Mouse (Mus musculus) left cerebral cortex, adult 2 months (tissue): Measurements from ENCODE around the gene Slc26a8. TPM values are rescaled to one million over a fixed set of nuclear protein-coding genes. Genes with fewer than 3 reads are reported as not detected.
"Not testable (repeated sequence)": the region's sequence is repeated elsewhere in the genome, so short reads cannot be mapped to it uniquely, and the experiment has no call there.

Experiments
- DNase-seq, 2 experiments: peaks; one replicate each; pipeline ENCODE4 v3.0.0; 2021 to 2022; ENCODE audit warnings: low spot score in 2 of 2, mixed read lengths in 1 of 2; ENCODE audit errors: extremely low spot score in 1 of 2
- H3K27ac ChIP-seq: fragments of 200-600 bp; 2 replicates; pipeline ENCODE4 v1.8.1; 2022
- H3K4me3 ChIP-seq: fragments of 200-600 bp; 2 replicates; pipeline ENCODE4 v1.8.1; 2022
- CTCF ChIP-seq: fragments of 200-600 bp; IDR thresholded peaks from 2 replicates; pipeline ENCODE4 v1.8.1; 2022; ENCODE audit warnings: antibody characterized with exemption, mild to moderate bottlenecking, moderate library complexity
- intact Hi-C: fragments of 180-260 bp; cut with DNase I; formaldehyde crosslinking; loops from one replicate; pipeline ENCODE4 v1.15.1; 2025
- long read RNA-seq, 2 experiments: library from polyadenylated mRNA; stranded (forward); transcript quantifications; one replicate each; pipeline ENCODE4 v2.0.0; 2021; ENCODE audit warnings: borderline mapping rate in 2 of 2
- total RNA-seq, 2 experiments: library from RNA; stranded (reverse); gene quantifications; 2 replicates each; pipeline ENCODE4 v1.2.3; 2021

Slc26a8 gene
- 1 to 10 TPM; 7.4 to 7.7 TPM for total RNA-seq
- long read RNA-seq, experiment 1, partial matches to known transcripts = 0 of 4 reads
- long read RNA-seq, experiment 1, other reads (novel, unspliced or antisense) = 4 of 4 reads
- long read RNA-seq, experiment 2, partial matches to known transcripts = 0 of 4 reads
- long read RNA-seq, experiment 2, other reads (novel, unspliced or antisense) = 3 of 4 reads

GRCm38 (mm10) chr17:28689586-28690283, at the start of gene Slc26a8:
Gene Slc26a8 (minus strand): TSS chr17:28690233.
- peak; percentile 40 to 68 for DNase-seq

GRCm38 (mm10) chr17:28739244-28739643, 49.2 kb upstream of the Slc26a8 start:
- no peak for DNase-seq
- H3K27ac ChIP-seq = no peak overlapping the region
- intact Hi-C loops = loop anchor here (5.0 kb wide), 1 partner anchor 47 kb away; the partner anchor contains the start of genes Mapk14 and Slc26a8
- no peak for TF ChIP-seq CTCF
- H3K4me3 ChIP-seq = no peak overlapping the region

More at GRCm38 (mm10) chr17:28689586-28690283, at the start of gene Slc26a8:
- peak within 1 kb of the TSS; percentile 95 for H3K27ac ChIP-seq
- no peak for TF ChIP-seq CTCF
- peak within 1 kb of the TSS; percentile 80 for H3K4me3 ChIP-seq
- intact Hi-C loops = loop anchor here (2.0 to 5.0 kb wide), 5 partner anchors 48 to 185 kb away; partner anchors contain the start of genes Brpf3 and Srpk1

DNA sequence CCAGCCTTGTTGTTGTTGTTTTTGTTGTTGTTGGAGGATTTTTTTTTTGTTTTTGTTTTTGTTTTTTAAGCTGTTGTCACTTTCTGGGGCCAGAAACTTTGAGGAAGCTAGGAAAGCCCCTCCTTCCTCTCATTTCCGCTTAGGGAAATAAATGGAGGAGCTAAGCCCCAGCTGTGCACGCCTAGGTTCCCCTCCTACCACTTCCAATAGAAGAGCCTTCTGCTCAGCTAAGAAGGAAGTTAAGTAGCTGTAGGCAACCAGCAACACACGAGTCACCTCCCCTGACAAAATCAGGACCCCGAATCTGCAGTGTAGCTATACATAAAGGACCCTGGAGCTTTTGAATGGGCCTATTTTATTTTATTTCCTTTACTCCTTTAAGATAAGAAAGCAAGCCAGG, 47.9 kb upstream of the Slc26a8 start:
- H3K27ac ChIP-seq = no peak overlapping the region
- no peak for DNase-seq
- no peak for TF ChIP-seq CTCF
- no peak overlapping the region for H3K4me3 ChIP-seq
- intact Hi-C loops = loop anchor here (5.0 kb wide), 1 partner anchor 46 kb away; the partner anchor contains the start of genes Mapk14 and Slc26a8

DNA sequence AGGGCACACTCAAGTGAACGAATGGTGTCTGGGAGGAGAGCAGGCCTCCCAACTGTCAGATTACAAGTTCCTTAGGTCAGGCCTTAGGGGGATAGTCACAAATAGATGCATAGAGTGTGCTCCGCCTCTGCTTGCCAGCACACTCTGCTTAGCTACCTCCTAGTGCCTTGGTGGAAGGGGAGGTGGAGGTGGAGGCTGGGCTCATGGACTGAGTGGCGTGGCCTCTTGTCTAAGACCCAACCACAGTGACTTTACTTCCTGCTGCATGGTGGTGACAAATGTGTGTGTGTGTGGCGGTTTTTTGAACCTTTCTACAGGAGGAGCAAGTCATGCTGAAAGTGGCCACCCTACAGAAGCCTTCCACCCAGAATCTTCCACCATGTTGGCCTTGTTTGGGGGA, 46.5 kb upstream of the Slc26a8 start:
- DNase-seq = no peak
- TF ChIP-seq CTCF = no peak
- Histone ChIP-seq H3K27ac (peak overlapping the region; percentile 83), H3K4me3 (no peak overlapping the region)
- intact Hi-C loops = loop anchor here (5.0 kb wide), 1 partner anchor 44 kb away; the partner anchor contains the start of genes Mapk14 and Slc26a8

DNA sequence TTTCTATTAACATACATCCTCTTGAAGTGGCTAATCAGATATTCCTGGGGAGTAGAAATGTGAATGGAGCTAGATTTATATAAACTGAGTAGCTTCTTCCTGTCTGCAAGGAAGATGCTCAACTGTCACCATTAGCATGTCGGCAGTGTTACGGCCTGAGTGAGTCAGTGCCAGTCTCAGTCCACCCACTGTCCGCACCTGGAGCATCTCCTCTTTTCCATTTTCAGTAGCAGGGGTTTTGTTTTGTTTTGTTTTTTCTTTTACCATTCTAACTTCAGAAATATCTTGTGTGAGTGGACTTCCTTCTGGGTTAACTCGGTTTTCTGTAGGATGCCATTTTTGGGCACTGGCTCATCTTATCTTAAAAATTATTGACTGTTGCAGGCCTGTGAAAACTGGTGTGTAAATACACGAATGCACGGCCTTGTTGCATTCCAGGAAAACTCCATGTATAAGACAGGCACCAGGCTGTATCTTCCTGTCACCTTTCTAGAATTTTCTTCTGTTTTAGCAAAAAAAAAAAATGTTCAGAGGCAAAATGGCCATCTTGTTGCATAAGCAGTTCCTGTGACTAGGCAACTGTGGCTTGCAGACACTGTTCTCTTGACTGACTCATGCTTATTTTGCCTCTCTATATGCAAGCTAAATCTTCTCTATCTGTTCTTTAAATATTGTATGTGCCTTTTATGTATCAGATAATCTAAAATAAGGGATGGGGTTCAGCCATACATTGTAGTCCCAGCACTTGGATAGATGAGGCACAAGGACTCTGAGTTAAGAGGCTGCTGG, 45.5 kb upstream of the Slc26a8 start:
- Histone ChIP-seq H3K27ac (peak overlapping the region; percentile 83), H3K4me3 (no peak overlapping the region)
- intact Hi-C loops = loop anchor here (5.0 kb wide), 1 partner anchor 43 kb away; the partner anchor contains the start of genes Mapk14 and Slc26a8
- DNase-seq = no peak
- TF ChIP-seq CTCF = no peak

DNA sequence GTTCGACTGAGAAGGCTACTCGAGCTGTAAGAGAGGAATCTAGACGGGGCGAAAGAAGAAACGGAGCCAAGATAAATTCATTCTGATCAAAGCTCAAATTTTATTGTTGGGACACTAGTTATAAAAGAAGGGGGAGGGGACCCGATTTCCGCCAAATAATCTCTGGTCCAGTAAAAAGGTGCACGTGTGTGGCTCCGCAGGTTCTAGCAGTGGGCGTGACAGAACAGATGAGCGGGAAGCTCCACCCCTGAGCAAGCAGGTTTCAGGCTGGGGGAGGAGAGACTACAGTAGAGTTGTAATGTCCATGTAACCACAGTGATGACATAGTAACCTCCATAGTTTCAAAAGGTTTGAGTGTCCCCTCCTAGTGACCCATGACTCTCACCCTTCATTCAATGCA, 37.5 kb upstream of the Slc26a8 start:
- intact Hi-C loops, H3K4me3 ChIP-seq: not testable (repeated sequence)

GRCm38 (mm10) chr17:28725783-28726182, 35.8 kb upstream of the Slc26a8 start, which contains the start of gene AC170998.1:
Gene AC170998.1 (plus strand): TSS chr17:28726083.
- Histone ChIP-seq H3K27ac (no peak within 1 kb of the TSS), H3K4me3 (no peak within 1 kb of the TSS)
- no peak for DNase-seq
- TF ChIP-seq CTCF = no peak
- intact Hi-C loops = no loop called here

More for the DNA sequence above, 37.5 kb upstream of the Slc26a8 start:
- H3K27ac ChIP-seq, DNase-seq: not testable (repeated sequence)

GRCm38 (mm10) chr17:28717535-28717934, 27.5 kb upstream of the Slc26a8 start:
- TF ChIP-seq CTCF = no peak
- intact Hi-C loops = no loop called here
- Histone ChIP-seq H3K27ac (peak overlapping the region; percentile 24; the same call in 1 of the 2 replicates), H3K4me3 (no peak overlapping the region)
- no peak for DNase-seq

- DNase-seq = no peak
- no peak for TF ChIP-seq CTCF
- intact Hi-C loops = no loop called here
- Histone ChIP-seq H3K27ac (no peak overlapping the region), H3K4me3 (no peak overlapping the region)
These were observed 26.0 kb upstream of the Slc26a8 start for GRCm38 (mm10) chr17:28715832-28716548.

GRCm38 (mm10) chr17:28714006-28714405, 24.0 kb upstream of the Slc26a8 start:
- no peak for DNase-seq
- TF ChIP-seq CTCF = peak; percentile 37
- intact Hi-C loops = no loop called here
- Histone ChIP-seq H3K4me3 (no peak overlapping the region), H3K27ac (no peak overlapping the region)

DNA sequence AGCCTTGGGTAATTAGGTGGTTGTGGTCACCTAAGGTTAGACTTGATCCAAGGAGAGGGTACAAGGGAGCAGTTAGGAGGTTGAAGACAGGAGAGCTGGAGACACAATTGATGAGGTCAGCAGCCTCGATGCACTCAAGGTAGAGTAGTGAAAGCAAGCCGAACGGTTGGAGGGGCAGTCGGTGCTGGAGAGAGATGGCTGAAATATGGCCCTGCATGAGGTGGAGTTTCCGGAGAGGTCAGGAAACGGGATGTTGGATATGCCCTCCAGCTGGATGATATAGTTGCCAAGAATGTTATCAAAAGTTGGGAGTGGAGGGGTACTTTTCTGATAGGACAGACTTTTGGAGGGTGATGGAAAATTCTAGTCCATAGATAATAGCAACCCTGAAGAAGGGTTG, 22.3 kb upstream of the Slc26a8 start:
- intact Hi-C loops = no loop called here

More for the DNA sequence above, 22.3 kb upstream of the Slc26a8 start:
- DNase-seq = no peak
- no peak for TF ChIP-seq CTCF
- no peak overlapping the region for H3K4me3 ChIP-seq
- H3K27ac ChIP-seq = no peak overlapping the region
